ENCODE assay signal across 13 mouse cellular contexts in genomic region chr13:11825563-11826226, GRCm38 (mm10).
DNase-seq lines count a peak whose midpoint lies in the region; ATAC-seq and TF ChIP-seq lines count a peak whose summit lies in the region.
"Had no signal": no experiment of that assay in that cellular context is flagged by ENCODE, and none has a peak within 500 bp of the region (broad histone marks: within the 10 kb centered on the region; RNA-seq: fewer than 3 reads in every experiment).

No protein-coding gene starts in this region.

- no peak for ATAC-seq in lung, postnatal 0 days
- ATAC-seq in megakaryocyte progenitor cell, adult 5-6 weeks (replicated peaks; ENCODE audit: poor library complexity), result 0 out of 2 replicates have a peak, but pooled peaks have one; percentile 31

- TF ChIP-seq CTCF in lung, postnatal 0 days (IDR thresholded peaks at IDR 0.05), result peak; percentile 40; the same call in 1 of the 2 replicates

- WGBS in lung, postnatal 0 days, result 100% methylated on average over 2 of the region's 2 CpGs

- TF ChIP-seq EP300 in lung, postnatal 0 days (IDR thresholded peaks at IDR 0.05), result no peak

- no peak overlapping the region for H3K4me2 ChIP-seq in lung, postnatal 0 days (replicated peaks; ENCODE audit: low read depth, low read length)

- H3K36me3 ChIP-seq in lung, postnatal 0 days (ENCODE audit: insufficient read depth, low read length), result no peaks in the 10 kb centered on the region

- peak; percentile 21 to 37 for DNase-seq in cerebellum, postnatal 14 days
- no peak for DNase-seq in cerebellum, adult 11 months
- DNase-seq in lung, postnatal 0 days (ENCODE audit: low spot score), result no peak
- DNase-seq in lung, postnatal 25 days (ENCODE audit: low spot score), result no peak
- DNase-seq in c-Kit-positive CD71-negative TER-119-negative erythroid progenitor cells, embryonic 14.5 days (ENCODE audit: low read depth), result peak; percentile 10
- no peak for DNase-seq in urinary bladder, postnatal 25 days (ENCODE audit: low spot score)
- no peak for DNase-seq in adrenal gland, adult 2 months
- DNase-seq: cerebellum, postnatal 36 days; gastrocnemius, postnatal 14 days; kidney, adult 2 months; midbrain, embryonic 14.5 days; thymus, postnatal 25 days had no signal

- H3K27me3 ChIP-seq in lung, postnatal 0 days (replicated peaks; ENCODE audit: insufficient read depth, low read length), result no peaks in the 10 kb centered on the region

- no peaks in the 10 kb centered on the region for H3K4me1 ChIP-seq in lung, postnatal 0 days (ENCODE audit: insufficient read depth, low read depth, low read length)

- H3K9ac ChIP-seq in lung, postnatal 0 days (replicated peaks; ENCODE audit: low read depth), result no peak overlapping the region

- H3K9me3 ChIP-seq in lung, postnatal 0 days (ENCODE audit: low read length), result no peaks in the 10 kb centered on the region

- H3K4me3 ChIP-seq in lung, postnatal 0 days (ENCODE audit: low read depth, low read length), result no peak overlapping the region

- H3K27ac ChIP-seq in lung, postnatal 0 days (ENCODE audit: low read length), result no peak overlapping the region

Comparison
In these comparisons a context has a peak if more than half of its experiments do, and no peak if none do; other contexts are left out.
1. DNase-seq: peak in cerebellum, postnatal 14 days (2 of 2) and c-Kit-positive CD71-negative TER-119-negative erythroid progenitor cells, embryonic 14.5 days (single experiment); none in cerebellum, adult 11 months (single experiment), lung, postnatal 0 days (single experiment), lung, postnatal 25 days (single experiment), urinary bladder, postnatal 25 days (single experiment) and adrenal gland, adult 2 months (single experiment).